Mouse (Mus musculus): Measurements from ENCODE around the gene Irak1.

DNA sequence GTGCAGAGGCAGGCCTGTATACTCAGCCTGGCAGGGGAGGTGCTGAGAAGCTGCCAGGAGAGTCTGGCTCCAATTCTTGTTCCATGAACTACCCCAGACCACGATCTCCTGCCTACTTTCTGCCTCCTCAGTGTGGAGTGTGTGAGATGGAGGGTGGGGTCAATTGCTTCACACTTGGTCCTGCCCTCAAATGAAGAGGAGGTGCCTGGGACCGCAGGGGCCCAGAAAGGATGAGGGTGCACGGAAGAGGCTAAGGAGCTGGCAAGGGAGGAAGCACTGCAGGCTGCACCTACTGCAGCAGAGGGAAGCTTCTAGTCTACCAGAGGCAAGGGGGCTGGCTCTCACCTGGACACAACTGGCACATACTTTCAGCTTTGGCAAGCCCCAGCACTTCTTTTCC, 59.4 kb downstream of the Irak1 start:
- TF ChIP-seq CTCF (IDR thresholded peaks at IDR 0.05; ENCODE audit: low read depth, low read length) (no peak), GATA2 (IDR thresholded peaks at IDR 0.05; ENCODE audit: borderline replicate concordance, low read depth, low read length) (no peak), POLR2AphosphoS5 (IDR thresholded peaks at IDR 0.05; ENCODE audit: insufficient replicate concordance, low read depth, low read length) (no peak; the same call in 1 of the 2 replicates)
